Mouse (Mus musculus) cerebellum, adult 8-10 months (tissue): ENCODE measurements around the gene Gm20388.
"Not testable (repeated sequence)": the region's sequence is repeated elsewhere in the genome, so short reads cannot be mapped to it uniquely, and the experiment has no call there.

Experiments
- DNase-seq: peaks from one replicate; pipeline ENCODE4 v3.0.0; 2022

The Gm20388 gene

GRCm38 (mm10) chr8:121585159-121585825 is 1674.7 kb downstream of the Gm20388 start:
- DNase-seq = peak; percentile 100

DNA sequence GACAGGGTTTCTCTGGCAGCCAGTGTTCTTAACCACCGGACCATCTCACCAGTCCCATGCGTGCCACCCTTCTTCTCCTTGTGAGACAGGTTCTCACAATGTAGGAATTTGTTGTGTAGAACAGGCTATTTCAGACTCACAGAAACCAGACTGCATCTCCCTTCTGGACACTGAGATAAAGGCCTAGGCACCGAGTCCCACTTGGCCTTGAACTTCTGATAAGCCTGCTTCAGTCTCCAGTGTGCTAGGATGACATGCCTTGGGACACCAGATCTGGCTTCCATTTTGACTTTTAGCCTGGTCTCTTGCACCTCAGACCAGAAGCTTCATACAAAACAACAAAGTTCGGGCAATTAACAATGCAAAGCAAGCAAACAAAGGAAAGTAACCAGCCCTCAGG is 1678.1 kb downstream of the Gm20388 start:
- no peak for DNase-seq

- no peak for DNase-seq
Measured at GRCm38 (mm10) chr8:121589205-121589726, 1678.6 kb downstream of the Gm20388 start.

GRCm38 (mm10) chr8:121590203-121591177 is 1679.8 kb downstream of the Gm20388 start, which contains the start of gene Map1lc3b:
Map1lc3b (plus strand) TSS chr8:121590361.
- peak; percentile 98 for DNase-seq

DNA sequence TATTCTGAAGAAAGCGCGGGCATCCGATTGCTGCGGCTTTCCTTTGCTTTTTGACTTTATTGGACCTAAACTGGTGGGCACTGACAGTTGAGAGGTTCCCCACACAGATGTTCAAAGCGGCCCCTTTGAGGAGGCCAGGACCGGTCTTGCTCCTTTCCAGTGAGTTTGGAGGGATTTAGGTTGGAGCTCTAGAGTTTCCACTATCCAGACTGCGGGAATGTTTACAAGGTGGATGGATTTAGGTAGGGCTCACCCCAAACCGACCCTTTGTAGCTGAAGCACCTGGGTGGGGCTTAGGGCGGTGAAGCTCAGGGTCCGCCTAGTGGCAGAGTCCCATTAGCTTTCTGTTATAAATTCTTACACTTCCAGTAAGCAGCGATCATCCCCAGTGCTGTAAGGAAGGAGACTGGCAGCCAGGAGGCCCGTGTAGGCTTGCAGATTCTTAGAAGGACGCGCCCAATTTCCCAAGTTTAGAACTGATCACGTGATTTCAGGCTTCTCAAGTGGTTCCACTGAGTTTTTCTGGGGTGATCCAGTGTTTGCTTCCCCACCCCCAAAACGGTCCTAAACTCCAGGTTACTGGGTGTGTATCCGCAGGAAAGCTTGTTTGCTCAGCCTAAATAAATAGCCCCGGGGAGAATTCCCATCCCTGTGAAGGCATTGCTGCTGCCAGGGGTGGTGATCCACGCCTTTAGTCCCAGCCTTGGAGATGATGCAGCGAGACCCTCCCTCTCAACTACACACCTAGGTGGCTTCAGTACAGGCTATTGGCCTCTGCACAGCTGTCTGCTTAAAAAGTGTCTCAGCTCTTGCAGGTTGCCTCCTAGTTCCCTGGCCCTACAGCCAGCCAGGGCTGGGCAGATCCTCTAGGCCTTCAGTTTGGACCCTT is 1680.8 kb downstream of the Gm20388 start:
- no peak for DNase-seq

DNA sequence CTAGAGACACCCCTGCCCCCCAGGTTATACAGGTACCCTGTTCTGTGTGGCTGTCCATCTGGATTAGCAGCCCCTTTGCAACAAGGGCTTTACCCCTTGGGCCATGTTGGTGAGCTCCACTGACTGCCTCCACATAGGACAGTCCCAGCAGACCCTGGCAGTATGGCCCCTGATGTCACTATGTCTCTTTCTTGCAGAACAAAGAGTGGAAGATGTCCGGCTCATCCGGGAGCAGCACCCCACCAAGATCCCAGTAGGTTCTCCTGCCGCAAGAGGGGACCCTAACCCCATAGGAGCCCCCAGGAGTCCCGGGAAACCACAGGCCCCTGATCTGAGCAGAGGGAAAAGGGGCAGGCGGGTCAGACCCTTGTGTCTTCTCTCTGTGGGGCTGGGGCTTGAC is 1682.7 kb downstream of the Gm20388 start:
- no peak for DNase-seq

- DNase-seq = no peak
Measured at GRCm38 (mm10) chr8:121593983-121594382, 1683.3 kb downstream of the Gm20388 start.

DNA sequence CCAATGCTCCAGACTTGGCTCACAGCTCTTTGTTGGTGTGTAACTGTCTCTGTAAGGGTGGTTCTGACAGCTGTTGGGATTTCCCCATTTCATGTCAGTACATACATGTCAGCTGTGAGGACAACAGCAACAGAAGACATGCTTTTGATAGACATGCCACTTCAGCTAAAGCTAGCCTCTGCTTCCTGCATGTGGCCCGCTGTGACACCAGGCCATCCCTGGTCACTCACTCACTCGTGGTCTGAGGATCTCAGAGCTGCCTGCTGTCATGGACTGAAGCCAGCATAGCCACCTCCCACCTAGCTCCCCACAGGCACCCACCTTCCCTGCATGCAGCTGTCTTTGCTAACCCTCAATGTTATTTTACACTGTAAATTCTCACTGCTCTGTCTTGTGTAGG is 1686.9 kb downstream of the Gm20388 start:
- DNase-seq = not testable (repeated sequence)

- no peak for DNase-seq
Measured at GRCm38 (mm10) chr8:121598190-121598589, 1687.5 kb downstream of the Gm20388 start.

DNA sequence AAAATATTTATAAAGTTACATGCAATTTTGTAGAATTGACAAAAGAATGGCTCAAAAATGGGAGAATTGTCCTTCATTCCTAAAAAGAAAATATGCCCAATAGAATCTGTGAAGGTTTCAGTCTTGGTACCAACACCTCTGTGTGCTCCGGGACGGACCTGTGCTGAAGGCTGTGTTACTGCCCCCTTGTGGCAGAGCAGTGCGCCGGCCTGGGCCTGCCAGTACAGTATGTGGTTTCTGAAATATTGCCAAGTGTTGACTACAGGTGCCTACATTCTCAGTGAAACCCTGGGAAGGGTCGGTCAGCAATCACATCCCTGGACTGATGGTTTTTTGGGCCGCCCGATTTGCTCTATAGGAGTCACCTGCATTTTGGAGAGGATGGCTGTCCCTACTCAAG is 1688.3 kb downstream of the Gm20388 start:
- DNase-seq = peak; percentile 83

- DNase-seq = no peak
Measured at GRCm38 (mm10) chr8:121599842-121600241, 1689.2 kb downstream of the Gm20388 start.

DNA sequence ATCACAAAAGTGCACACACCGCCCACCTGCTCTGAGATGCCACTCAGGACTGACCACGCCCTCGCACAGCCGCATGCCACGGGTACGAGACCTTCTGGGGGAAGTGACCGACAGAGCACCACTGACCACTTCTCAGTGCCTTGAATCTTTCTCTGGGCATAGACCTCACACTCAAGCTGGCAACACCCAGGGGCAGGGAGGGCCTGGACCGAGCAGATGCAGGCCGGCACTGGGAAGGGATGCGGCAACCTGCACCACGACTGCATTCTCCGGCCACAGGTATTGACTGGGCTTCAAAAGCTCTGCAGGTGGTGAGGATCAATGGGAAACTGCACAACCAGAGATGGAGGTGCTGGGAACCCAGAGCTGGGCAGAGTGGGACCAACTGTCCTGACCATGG is 1691.8 kb downstream of the Gm20388 start:
- no peak for DNase-seq

- DNase-seq = peak; percentile 57
Measured at GRCm38 (mm10) chr8:121602860-121603259, 1692.2 kb downstream of the Gm20388 start.

DNA sequence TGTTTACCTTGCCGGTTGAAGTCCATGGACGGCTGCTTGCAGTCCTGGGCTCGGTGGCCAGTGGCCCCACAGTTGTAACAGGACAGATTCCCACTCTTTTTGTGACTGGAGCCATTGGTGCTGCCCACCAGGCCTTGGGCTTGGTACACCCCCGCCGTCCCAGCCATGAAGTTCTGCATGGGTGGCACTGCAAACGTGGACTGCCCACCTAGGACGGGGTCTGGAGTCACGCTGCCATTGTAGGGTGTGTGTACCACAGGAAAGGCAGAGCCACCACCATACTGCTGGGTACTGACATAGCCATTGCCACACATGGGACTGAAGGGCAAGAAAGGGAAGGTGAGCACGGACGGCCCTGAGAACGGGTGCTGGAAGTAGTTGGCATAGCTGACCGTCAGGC is 1693.2 kb downstream of the Gm20388 start:
- no peak for DNase-seq

DNA sequence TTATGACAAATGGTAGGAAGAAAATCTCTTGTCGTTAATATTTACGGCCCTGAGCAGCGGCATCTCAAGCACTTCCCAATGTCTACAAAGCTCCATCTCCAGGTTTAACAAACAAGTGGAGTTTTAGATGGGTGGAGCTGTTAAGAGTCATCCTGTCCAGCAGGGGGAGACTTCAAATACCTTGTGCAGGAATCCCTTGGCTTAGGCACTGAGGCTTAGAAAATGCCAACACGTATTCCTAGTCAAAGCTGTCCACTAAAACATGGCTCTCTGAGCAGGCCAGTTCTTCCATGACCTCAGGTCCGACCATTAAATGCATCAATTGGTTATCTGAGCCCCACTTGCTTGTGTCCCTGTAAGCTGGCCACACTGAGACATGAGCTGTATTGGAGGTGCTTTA is 1697.0 kb downstream of the Gm20388 start:
- no peak for DNase-seq

GRCm38 (mm10) chr8:121609251-121609650 is 1698.6 kb downstream of the Gm20388 start:
- DNase-seq = no peak

DNA sequence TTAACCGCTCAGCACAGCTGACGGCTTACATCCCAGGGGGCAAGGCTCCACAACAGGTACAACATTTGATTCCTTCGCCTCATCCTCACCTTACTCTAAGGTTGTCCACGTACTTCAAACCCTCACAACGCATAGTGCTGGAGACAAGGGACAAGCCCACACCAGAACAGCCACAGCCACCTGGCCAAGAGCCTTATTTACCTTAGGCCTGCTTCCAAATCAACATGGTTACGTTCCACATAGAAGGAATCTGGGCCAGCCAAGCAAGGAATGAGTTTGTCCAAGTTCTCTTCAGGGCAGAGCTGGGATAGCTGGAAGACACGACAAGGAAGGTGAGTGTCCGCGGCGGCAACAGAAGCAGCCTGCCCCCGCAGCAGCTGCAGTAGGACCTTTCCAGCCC is 1699.3 kb downstream of the Gm20388 start:
- no peak for DNase-seq

DNA sequence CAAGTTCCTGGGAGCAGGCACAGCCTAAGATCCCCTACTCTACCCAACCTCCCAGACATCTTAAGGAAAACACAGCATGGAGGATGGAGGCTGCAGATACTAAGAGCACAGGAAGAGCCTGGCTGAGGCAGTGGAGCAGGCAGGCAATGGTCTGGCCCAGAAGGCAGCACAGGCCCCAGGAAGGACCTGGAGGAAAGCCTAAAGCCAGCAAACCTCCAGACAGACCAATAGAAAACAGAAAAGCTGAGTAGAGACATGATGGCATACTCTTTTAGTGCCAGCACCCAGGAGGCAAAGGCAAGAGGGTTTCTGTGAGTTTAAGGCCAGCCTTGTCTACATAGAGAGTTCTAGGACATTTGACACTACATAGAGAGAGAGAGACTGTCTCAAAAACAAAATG is 1702.8 kb downstream of the Gm20388 start:
- DNase-seq = no peak

GRCm38 (mm10) chr8:121619401-121619995 is 1708.9 kb downstream of the Gm20388 start:
- DNase-seq = no peak

- no peak for DNase-seq
Measured at GRCm38 (mm10) chr8:121620801-121621516, 1710.3 kb downstream of the Gm20388 start.

DNA sequence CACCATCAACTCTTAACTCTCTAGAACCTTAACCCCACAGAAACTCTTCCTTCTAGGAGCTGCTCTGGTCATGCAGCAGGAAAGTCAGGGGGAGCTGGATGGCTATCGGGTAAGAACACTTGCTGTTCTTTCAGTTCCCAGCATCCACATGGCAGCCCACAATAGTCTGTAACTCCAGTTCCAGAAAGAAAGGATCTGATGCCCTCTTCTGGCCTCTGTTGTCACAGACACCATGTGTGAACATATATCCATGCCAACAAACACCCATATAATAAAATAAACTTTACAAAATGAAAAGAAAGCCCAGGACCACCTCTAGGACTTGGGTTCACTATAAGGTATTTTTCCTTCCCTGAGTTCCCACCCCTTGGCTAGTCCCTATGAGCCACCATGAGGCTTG is 1711.2 kb downstream of the Gm20388 start:
- DNase-seq = no peak

- no peak for DNase-seq
Measured at GRCm38 (mm10) chr8:121623043-121623442, 1712.4 kb downstream of the Gm20388 start.
